Mouse (Mus musculus) limb, embryonic 11.5 days (tissue): ENCODE results near the gene Gm36028. TPM values are rescaled to one million over a fixed set of nuclear protein-coding genes. Genes with fewer than 3 reads are reported as not detected.

ENCODE experiments used
- ATAC-seq: fragments of 200-750 bp; cut with Nextera tagmentation; 2 replicates; pipeline ENCODE4 v1.8.0; 2017; ENCODE audit warnings: low read depth; ENCODE audit not compliant: insufficient number of reproducible peaks, low FRiP score, low TSS enrichment
- DNase-seq: peaks from one replicate; pipeline ENCODE4 v3.0.0-alpha.2; 2015; ENCODE audit warnings: low spot score
- H3K27ac ChIP-seq: fragments of 300-500 bp; sonication (generic); replicated peaks from 2 replicates; pipeline ENCODE4 v1.5.1; 2014; ENCODE audit warnings: low read depth, mild to moderate bottlenecking, low read length
- H3K27me3 ChIP-seq: fragments of 300-500 bp; sonication (generic); 2 replicates; pipeline ENCODE4 v1.6.1; 2014; ENCODE audit warnings: mild to moderate bottlenecking, low read length, mixed read lengths; ENCODE audit not compliant: control insufficient read depth, insufficient read depth
- H3K36me3 ChIP-seq: fragments of 300-500 bp; sonication (generic); 2 replicates; pipeline ENCODE4 v1.6.1; 2014; ENCODE audit warnings: mild to moderate bottlenecking, low read length, moderate library complexity, mixed read lengths; ENCODE audit not compliant: control insufficient read depth, insufficient read depth
- H3K4me1 ChIP-seq: fragments of 300-500 bp; sonication (generic); 2 replicates; pipeline ENCODE4 v1.6.1; 2014; ENCODE audit warnings: low read length, mixed read lengths; ENCODE audit not compliant: control insufficient read depth, insufficient read depth
- H3K4me2 ChIP-seq: fragments of 300-500 bp; sonication (generic); 2 replicates; pipeline ENCODE4 v1.6.1; 2014; ENCODE audit warnings: low read depth, mild to moderate bottlenecking, moderate library complexity; ENCODE audit not compliant: severe bottlenecking
- H3K4me3 ChIP-seq: fragments of 300-500 bp; sonication (generic); 2 replicates; pipeline ENCODE4 v1.5.1; 2014; ENCODE audit warnings: low read depth, low read length
- H3K9ac ChIP-seq: fragments of 300-500 bp; sonication (generic); 2 replicates; pipeline ENCODE4 v1.6.1; 2014; ENCODE audit warnings: mild to moderate bottlenecking, low read length
- H3K9me3 ChIP-seq: fragments of 300-500 bp; sonication (generic); 2 replicates; pipeline ENCODE4 v1.6.1; 2016; ENCODE audit warnings: low read length; ENCODE audit not compliant: control insufficient read depth
- WGBS: fragments of 180-500 bp; shearing (Covaris S2); extraction: QIAGEN DNeasy Blood & Tissue Kit; methylation state at CpG from one replicate; pipeline ENCODE4 v1.1.7; 2014; 5-methylcytosine and 5-hydroxymethylcytosine counted together
- polyA plus RNA-seq: library from polyadenylated mRNA; unstranded; fragments of >200 nt; fragmentation: Nextera tagmentation; extraction: Ambion mirVana; gene quantifications from 2 replicates; pipeline ENCODE4 v1.2.1, GENCODE M21; 2014

Gm36028 gene
- polyA plus RNA-seq: not detected in 2 replicates

- Histone ChIP-seq H3K27ac (no peak within 1 kb of the TSS), H3K27me3 (no peaks in the 10 kb centered on the region), H3K36me3 (no peaks in the 10 kb centered on the region), H3K4me1 (no peaks in the 10 kb centered on the region), H3K9me3 (no peaks in the 10 kb centered on the region), H3K4me3 (no peak within 1 kb of the TSS), H3K9ac (no peak within 1 kb of the TSS), H3K4me2 (no peak within 1 kb of the TSS)
- no peak for DNase-seq
- no peak for ATAC-seq
- WGBS: 81% methylated on average over 7 of the region's 7 CpGs
Observed at GRCm38 (mm10) chr16:37861029-37861428, at the start of gene Gm36028. Gene Gm36028, minus strand, starts transcription at chr16:37861146.

GRCm38 (mm10) chr16:37906456-37906855 lies 45.5 kb upstream of the Gm36028 start:
- no peaks in the 10 kb centered on the region for H3K27me3 ChIP-seq
- no peaks in the 10 kb centered on the region for H3K9me3 ChIP-seq
- WGBS: 91% methylated on average over 3 of the region's 3 CpGs
- H3K4me2 ChIP-seq: no peak overlapping the region
- H3K4me3 ChIP-seq: no peak overlapping the region
- H3K36me3 ChIP-seq: no peaks in the 10 kb centered on the region
- DNase-seq: no peak
- ATAC-seq: no peak
- H3K4me1 ChIP-seq: 0 out of 2 replicates have a peak, but pooled peaks cover 2% of the 10 kb centered on the region
- no peak overlapping the region for H3K27ac ChIP-seq
- H3K9ac ChIP-seq: no peak overlapping the region

GRCm38 (mm10) chr16:37901318-37901717 lies 40.4 kb upstream of the Gm36028 start:
- ATAC-seq (no peak), DNase-seq (no peak)
- H3K27ac ChIP-seq: no peak overlapping the region
- no peak overlapping the region for H3K4me3 ChIP-seq
- no peak overlapping the region for H3K4me2 ChIP-seq
- no peak overlapping the region for H3K9ac ChIP-seq
- no peaks in the 10 kb centered on the region for H3K9me3 ChIP-seq
- WGBS: 36% methylated on average over 11 of the region's 11 CpGs
- no peaks in the 10 kb centered on the region for H3K27me3 ChIP-seq
- peaks cover 9% of the 10 kb centered on the region; the same call in 1 of the 2 replicates for H3K4me1 ChIP-seq
- no peaks in the 10 kb centered on the region for H3K36me3 ChIP-seq

- H3K36me3 ChIP-seq: no peaks in the 10 kb centered on the region
- peak overlapping the region; percentile 21; the same call in 1 of the 2 replicates for H3K27ac ChIP-seq
- no peak overlapping the region for H3K9ac ChIP-seq
- ATAC-seq: peak; percentile 39; the same call in 1 of the 2 replicates
- H3K4me1 ChIP-seq: peaks cover 9% of the 10 kb centered on the region; the same call in 1 of the 2 replicates
- no peaks in the 10 kb centered on the region for H3K9me3 ChIP-seq
- H3K27me3 ChIP-seq: no peaks in the 10 kb centered on the region
- 5% methylated on average over 2 of the region's 2 CpGs for WGBS
- no peak overlapping the region for H3K4me2 ChIP-seq
- DNase-seq: peak; percentile 57
- no peak overlapping the region for H3K4me3 ChIP-seq
Observed at GRCm38 (mm10) chr16:37899357-37899756, 38.4 kb upstream of the Gm36028 start.

- Histone ChIP-seq H3K27ac (peak overlapping the region; percentile 21; the same call in 1 of the 2 replicates), H3K9me3 (no peaks in the 10 kb centered on the region)
- WGBS: 77% methylated on average over 5 of the region's 5 CpGs
Observed at GRCm38 (mm10) chr16:37898790-37899189, 37.8 kb upstream of the Gm36028 start.

GRCm38 (mm10) chr16:37893942-37894341 lies 33.0 kb upstream of the Gm36028 start:
- no peak overlapping the region for H3K4me3 ChIP-seq
- no peak overlapping the region for H3K9ac ChIP-seq
- ATAC-seq: no peak
- peaks cover 17% of the 10 kb centered on the region for H3K4me1 ChIP-seq
- no peak overlapping the region for H3K4me2 ChIP-seq
- WGBS: 87% methylated on average over 2 of the region's 2 CpGs
- H3K9me3 ChIP-seq: no peaks in the 10 kb centered on the region
- no peak for DNase-seq
- no peak overlapping the region for H3K27ac ChIP-seq
- H3K36me3 ChIP-seq: no peaks in the 10 kb centered on the region
- H3K27me3 ChIP-seq: no peaks in the 10 kb centered on the region

More at GRCm38 (mm10) chr16:37898790-37899189, 37.8 kb upstream of the Gm36028 start:
- H3K27me3 ChIP-seq: no peaks in the 10 kb centered on the region
- H3K4me3 ChIP-seq: no peak overlapping the region
- no peaks in the 10 kb centered on the region for H3K36me3 ChIP-seq
- no peak for DNase-seq
- H3K4me2 ChIP-seq: no peak overlapping the region
- H3K4me1 ChIP-seq: peaks cover 9% of the 10 kb centered on the region; the same call in 1 of the 2 replicates
- H3K9ac ChIP-seq: no peak overlapping the region
- ATAC-seq: no peak

GRCm38 (mm10) chr16:37893381-37893780 lies 32.4 kb upstream of the Gm36028 start:
- DNase-seq: no peak
- no peaks in the 10 kb centered on the region for H3K27me3 ChIP-seq
- no peaks in the 10 kb centered on the region for H3K9me3 ChIP-seq
- 51% methylated on average over 6 of the region's 6 CpGs for WGBS
- H3K4me1 ChIP-seq: peaks cover 17% of the 10 kb centered on the region
- ATAC-seq: no peak
- H3K36me3 ChIP-seq: no peaks in the 10 kb centered on the region
- H3K4me3 ChIP-seq: no peak overlapping the region
- no peak overlapping the region for H3K9ac ChIP-seq
- no peak overlapping the region for H3K4me2 ChIP-seq
- H3K27ac ChIP-seq: no peak overlapping the region

GRCm38 (mm10) chr16:37892667-37893066 lies 31.7 kb upstream of the Gm36028 start:
- H3K36me3 ChIP-seq: no peaks in the 10 kb centered on the region
- H3K9me3 ChIP-seq: no peaks in the 10 kb centered on the region
- no peak overlapping the region for H3K9ac ChIP-seq
- no peak for ATAC-seq
- WGBS: 16% methylated on average over 2 of the region's 2 CpGs
- H3K27ac ChIP-seq: no peak overlapping the region
- no peak overlapping the region for H3K4me3 ChIP-seq
- no peak for DNase-seq
- H3K4me1 ChIP-seq: peaks cover 12% of the 10 kb centered on the region
- H3K27me3 ChIP-seq: no peaks in the 10 kb centered on the region
- no peak overlapping the region for H3K4me2 ChIP-seq

- no peaks in the 10 kb centered on the region for H3K27me3 ChIP-seq
- ATAC-seq (no peak), DNase-seq (no peak)
- H3K9ac ChIP-seq: no peak overlapping the region
- no peaks in the 10 kb centered on the region for H3K36me3 ChIP-seq
- H3K27ac ChIP-seq: no peak overlapping the region
- H3K4me2 ChIP-seq: no peak overlapping the region
- 87% methylated on average over 3 of the region's 3 CpGs for WGBS
- no peaks in the 10 kb centered on the region for H3K9me3 ChIP-seq
- H3K4me1 ChIP-seq: peaks cover 8% of the 10 kb centered on the region
- H3K4me3 ChIP-seq: no peak overlapping the region
Observed at GRCm38 (mm10) chr16:37888986-37889385, 28.0 kb upstream of the Gm36028 start.
